Mouse (Mus musculus) brain, embryonic 14.5 days (tissue): ENCODE results near the gene Rnf141. TPM values are rescaled to one million over a fixed set of nuclear protein-coding genes. Genes with fewer than 3 reads are reported as not detected.

Experiments
- DNase-seq: peaks from one replicate; pipeline ENCODE4 v3.0.0-alpha.2; 2011; ENCODE audit warnings: low read depth
- CTCF ChIP-seq: fragments of 200-500 bp; IDR thresholded peaks from 2 replicates; pipeline ENCODE4 v1.5.1; 2012; ENCODE audit warnings: inconsistent platforms, mild to moderate bottlenecking, moderate library complexity, borderline replicate concordance; ENCODE audit not compliant: insufficient read depth, insufficient read length; ENCODE audit errors: extremely low read depth
- POLR2A ChIP-seq: fragments of 200-500 bp; IDR thresholded peaks from 2 replicates; pipeline ENCODE4 v1.6.1; 2012; ENCODE audit warnings: mild to moderate bottlenecking, inconsistent platforms, borderline replicate concordance; ENCODE audit not compliant: poor library complexity, insufficient read depth, insufficient read length, severe bottlenecking; ENCODE audit errors: extremely low read depth
- polyA plus RNA-seq: library from polyadenylated mRNA; depleted of rRNA; stranded (reverse); fragments of >200 nt; gene quantifications from 2 replicates; pipeline ENCODE4 v1.2.3, GENCODE M21; 2012

Gene Rnf141
- polyA plus RNA-seq, 1 experiment, result 39.8 TPM

DNA sequence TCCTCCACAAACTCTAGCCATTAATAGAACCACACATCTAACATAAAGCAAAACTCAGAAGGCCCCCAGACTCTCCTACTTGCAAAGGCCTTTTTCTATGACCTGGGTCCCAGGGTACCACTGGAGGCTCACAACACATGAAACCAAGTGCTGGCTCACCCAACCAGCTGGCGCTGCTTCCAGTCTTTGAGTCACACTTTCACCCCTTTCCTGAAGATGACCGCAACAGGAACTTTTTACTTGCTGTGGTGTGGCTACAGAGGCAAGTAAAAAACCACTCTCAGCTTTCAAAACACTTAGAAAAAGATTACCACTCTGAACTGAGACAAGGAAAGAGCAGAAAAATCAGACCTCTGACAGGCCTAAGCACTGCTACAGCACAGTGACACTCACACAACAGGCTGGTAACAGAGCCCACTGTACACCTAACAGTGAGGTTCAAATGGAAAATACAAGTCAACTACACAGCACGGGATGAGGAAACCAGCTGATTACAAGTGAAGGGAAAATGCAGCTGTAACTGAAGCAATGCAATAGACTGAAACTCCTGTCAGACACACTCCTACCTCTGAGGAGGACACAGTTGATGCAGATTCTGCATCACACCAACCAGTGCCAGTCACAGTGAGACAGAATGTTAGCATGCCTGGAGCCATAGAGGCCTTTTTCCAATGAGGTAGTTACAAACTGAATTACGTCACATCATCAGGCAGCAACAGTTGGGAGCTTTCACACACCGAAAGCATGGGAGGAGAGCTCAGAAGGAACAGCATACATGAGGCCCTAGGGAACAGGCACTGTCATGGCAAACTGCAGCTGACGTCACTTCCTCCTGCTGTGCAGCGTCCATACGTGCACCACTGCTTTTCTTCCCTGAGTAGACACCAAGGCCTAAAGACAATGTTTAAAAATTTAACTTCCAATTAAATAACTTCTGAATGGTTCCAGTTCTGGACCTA lies 20.0 kb downstream of the Rnf141 start:
- DNase-seq, result no peak
- no peak for TF ChIP-seq POLR2A
- TF ChIP-seq CTCF, result no peak

DNA sequence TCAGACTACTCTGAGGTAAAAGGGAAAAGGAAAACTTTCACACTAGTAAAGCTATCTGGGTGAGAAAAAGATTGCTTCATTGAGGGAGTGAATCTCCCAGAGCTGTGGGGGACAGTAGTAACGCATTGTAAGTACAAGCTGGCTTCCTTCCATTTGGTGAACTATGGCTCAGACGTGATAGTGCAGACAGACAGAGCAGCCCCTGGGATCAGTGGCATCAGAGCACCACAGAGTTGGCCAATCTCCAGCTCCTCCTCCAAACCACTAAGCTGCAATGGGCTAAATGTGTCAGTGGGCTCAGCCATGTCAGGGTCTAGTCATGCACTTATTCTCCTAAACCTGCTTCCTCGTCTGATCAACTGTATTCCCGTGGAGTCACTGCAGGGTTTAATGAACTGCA lies 20.7 kb downstream of the Rnf141 start:
- DNase-seq, result no peak
- TF ChIP-seq POLR2A, result no peak
- no peak for TF ChIP-seq CTCF

DNA sequence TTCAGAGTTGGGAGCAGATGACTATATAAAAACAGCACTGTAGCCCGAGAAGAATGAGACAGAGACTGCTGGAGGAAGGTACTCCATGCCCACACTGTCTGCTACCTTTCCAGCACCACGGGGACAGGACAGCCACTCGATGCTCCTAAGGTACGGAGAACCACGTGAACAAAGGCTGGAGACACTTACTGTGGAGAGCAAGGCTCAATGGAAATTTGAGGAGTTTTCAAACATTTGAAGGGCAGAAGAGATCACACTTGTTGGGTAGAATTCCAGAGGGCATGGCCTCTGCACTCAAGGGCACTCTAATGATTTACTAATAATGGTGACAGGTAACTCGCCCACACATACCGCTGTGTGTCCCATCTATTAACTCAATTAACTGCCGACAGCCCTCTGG lies 21.2 kb downstream of the Rnf141 start:
- DNase-seq, result no peak
- TF ChIP-seq CTCF, result no peak
- no peak for TF ChIP-seq POLR2A

DNA sequence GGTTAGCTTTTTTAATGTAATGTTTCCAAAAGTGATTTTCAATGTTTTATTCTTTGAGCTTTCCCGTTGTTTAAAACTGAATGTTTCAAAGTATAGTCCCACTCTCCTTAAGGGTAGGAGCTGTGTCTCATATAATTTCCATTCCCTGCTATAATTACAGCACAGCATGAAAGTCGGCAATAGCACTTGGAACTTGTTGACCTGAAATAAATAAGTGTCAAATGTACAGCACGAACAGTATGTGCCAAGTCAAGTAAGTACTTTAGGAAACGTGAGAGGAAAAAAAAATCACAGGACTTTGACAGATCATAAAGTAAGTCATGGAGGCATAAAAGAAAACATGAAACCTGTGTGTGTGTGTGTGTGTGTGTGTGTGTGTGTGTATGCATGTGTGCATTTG lies 22.2 kb downstream of the Rnf141 start:
- DNase-seq, result no peak
- TF ChIP-seq POLR2A, result no peak
- TF ChIP-seq CTCF, result no peak

DNA sequence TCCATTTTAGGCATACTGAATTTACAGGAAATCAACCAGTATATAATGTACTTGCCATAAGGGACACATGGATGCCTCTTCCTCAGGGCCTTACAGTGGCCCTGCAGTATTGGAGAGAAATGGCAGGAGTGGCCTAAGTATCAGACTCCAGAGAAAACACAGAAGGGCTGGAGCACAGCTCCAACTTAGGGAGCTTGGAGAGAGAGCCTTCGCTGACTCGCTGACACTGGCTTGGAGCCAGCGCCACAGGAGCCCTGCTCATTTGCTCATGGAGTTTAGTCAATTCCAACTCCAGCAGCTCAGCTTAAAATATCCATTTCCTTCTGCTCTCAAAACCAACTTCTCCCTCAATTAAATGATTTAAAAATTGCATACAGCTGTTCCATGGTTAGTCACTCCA lies 22.6 kb downstream of the Rnf141 start:
- TF ChIP-seq CTCF (no peak), POLR2A (no peak)
- peak; percentile 61 for DNase-seq

DNA sequence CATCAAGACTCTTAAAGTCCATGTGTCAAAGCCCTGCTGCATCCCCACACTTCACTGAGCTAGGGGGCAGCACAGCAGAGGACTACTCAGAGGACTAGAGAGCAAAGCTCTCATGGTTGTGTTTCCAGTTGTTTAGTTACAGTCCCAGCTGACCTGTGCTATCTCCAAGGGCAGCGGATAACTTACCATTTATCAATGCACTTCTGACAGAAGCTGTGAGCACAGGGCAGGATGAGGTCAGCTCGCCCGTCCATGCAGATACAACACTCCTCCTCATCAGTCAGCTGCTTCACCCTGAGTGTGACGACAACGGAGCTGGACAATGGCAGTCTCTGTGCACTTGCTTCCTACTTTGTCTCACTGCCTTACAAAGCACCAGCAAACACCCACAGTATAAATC lies 23.2 kb downstream of the Rnf141 start:
- TF ChIP-seq POLR2A (no peak), CTCF (no peak)
- DNase-seq, result no peak

DNA sequence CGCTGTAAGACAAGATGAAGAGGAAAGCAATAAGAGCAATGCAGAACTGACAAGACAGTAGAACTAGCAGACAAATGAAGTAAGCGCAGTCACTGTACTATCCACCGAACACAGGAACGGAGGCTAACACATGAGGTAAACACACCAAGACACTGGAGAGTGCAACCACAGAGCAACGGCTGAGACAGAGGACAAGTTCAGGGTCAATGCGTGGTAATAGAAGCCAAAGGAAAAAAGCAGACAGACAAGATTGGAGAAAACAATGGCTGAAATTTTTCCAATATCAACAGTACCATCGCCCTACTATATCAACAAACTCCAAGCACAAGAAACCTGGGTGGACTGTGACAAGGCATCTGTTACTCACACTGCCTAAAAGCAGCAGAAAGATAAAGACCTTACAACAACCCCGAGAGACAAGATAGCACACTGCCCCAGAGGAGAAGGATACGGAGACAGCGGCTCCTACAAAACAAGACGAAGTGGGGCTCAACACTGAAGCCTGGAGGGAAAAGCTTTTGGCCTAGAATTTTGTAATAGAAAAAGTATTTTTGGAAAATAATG lies 25.4 kb downstream of the Rnf141 start:
- no peak for DNase-seq
- TF ChIP-seq POLR2A (no peak), CTCF (no peak)

DNA sequence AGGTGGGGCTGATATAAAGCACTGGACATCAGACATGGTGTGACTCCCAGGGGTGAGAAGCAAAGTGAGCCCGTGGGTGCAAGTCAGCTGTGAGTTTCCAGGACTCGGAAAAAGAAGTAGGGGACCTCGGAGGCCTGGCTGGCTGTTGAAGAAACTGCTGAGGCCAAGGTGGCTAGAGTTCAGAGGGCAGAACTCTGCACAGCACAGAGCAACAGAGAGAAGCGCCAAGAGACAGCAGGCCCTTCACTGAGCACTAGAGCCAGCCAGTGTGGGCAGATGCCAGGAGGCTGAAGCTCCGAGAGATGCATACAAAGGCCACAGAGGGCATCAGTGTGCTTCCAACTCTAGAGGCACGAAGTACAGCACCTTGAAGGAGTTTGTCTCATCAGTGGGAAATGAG lies 26.1 kb downstream of the Rnf141 start:
- TF ChIP-seq CTCF, result no peak
- no peak for TF ChIP-seq POLR2A
- no peak for DNase-seq

DNA sequence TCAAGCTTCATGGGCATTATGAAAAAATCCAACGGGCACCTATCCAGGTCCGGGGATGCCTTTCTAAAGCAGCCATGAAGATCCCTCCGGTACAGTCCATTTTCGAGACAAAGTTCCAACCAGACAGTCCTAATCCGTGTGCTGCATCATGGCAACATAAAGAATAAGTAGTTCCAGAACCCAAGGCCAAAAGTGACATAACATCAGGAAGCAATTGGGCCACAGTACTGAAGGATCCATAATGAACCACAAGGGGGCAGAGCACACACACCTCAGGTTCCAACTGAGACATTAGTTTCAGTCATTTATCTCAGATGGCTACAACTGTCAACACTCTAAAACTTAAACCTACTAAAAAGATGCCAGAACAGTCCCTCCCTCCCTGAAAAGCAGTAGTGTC lies 28.2 kb downstream of the Rnf141 start:
- no peak for TF ChIP-seq POLR2A
- TF ChIP-seq CTCF, result peak; percentile 72; the same call in 1 of the 2 replicates
- DNase-seq, result peak; percentile 72

DNA sequence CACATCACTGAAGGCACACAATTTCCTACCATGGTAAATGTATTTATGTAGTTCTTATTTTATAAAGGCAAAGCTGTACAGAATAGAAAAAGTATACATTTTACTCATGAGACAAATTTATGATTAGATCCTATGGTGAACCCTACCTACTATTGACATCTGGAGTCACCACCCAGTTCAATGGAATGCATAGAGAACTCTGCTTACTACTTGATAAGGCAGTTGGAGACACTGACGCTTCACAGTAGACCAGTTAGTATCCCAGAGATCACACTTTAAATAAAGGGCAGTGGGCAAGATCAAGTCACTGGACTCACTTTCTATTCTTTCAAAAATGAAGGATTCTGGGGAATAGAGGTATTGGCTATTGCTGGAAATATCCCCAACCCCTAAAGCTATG lies 30.3 kb downstream of the Rnf141 start:
- TF ChIP-seq CTCF (no peak), POLR2A (no peak)
- no peak for DNase-seq

DNA sequence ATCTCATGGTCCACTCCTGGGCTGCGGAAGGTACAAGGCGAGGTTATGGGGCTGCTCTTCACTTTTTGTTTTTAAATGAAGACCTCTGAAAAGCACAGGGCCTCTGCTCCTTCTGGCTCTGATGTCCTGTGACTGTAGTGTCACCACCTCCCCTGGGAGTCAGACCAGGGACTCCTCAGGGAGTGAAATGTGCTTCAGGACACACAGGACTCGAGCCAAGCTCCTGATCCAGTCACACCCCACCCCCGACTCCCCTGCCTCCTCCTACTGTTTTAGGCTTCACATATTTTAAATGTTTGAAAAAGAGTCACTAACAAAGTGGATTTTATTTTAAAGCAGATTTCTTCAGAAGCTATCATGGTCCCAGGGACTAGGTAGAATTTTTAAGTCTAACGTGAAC lies 32.7 kb downstream of the Rnf141 start:
- no peak for DNase-seq
- TF ChIP-seq CTCF, result no peak
- no peak for TF ChIP-seq POLR2A

DNA sequence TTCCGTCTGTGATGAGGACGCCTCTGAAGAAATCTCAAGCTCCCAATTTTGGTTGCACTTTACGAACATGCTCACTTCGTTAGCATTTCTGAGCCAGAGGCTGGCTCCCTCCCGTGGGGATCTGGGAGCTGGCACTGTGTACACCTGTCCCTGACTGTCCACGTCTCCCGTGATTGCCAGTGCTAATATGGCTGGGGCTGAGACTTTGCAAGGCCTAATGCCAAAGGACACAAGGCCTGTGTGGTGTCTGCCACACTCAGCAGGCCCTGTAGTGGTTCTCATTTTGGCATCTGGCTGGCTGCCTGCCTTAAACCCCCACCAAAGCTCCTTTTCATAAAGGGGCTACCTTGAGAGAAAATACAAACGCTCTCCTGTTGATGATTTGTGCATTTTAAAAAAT lies 33.3 kb downstream of the Rnf141 start:
- no peak for DNase-seq
- TF ChIP-seq POLR2A (no peak), CTCF (no peak)

DNA sequence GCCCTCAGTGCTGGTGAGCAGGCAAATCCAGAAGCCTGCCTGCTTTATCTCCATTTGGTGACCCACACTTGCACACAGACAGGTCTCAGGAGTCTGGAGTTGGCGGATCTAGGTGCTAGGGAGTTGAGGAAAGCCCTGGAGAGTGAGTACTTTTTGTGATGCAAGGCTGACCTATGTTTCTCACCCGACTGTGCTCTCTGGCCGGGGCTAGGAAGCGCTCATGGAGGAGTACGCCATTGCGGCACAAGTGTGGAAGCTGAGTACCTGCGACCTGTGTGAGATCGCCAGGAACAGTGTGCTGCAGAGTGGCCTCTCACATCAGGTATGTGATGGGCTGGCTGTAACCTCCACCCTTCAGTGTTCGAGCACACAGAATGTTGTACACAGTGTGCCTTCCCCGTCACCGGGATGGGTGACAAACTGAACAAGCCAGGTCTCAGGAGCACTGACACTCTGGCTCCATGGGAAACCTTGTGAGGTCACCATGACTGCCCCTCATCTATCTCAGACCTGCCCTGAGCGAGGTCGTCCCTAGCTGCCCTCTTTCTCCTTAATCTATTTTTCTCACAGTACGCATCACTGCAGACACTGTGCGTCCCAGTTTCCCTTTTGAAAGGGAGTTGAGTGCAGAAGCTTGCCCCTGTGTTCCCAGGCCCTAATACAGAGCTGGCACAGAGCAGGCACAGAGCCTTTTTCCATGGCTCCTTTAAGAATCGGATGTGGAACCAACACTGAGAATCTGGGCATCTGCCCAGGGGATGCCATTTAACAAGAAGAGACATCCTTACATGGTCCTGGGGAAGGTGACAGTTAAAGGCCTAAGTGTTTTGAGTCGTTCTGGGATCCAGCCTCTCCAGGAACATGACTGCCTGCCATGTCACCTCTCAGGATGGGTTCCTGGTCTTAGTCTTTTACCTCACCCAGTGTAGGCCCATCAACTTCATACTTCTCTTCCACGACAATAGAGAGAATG lies 34.4 kb downstream of the Rnf141 start:
- no peak for TF ChIP-seq CTCF
- TF ChIP-seq POLR2A, result no peak
- no peak for DNase-seq

DNA sequence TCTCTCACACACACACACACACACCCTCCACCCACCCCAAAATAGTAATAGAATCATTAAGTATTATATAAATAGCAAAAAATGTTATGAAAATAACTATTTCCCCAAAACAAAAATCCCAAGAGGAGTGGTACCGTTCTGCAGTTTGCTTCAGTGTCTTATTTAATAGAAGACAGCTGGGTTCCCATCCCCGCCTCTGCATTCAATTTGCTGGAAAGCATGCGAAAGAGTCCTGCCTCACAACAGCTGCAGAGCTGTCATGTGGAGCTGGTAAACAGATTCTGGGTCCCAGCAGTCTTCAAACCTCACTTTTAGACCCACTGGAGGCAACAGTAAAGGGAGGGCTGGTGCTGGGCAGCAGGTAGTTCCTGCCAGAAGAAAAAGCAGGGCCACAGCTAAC lies 35.3 kb downstream of the Rnf141 start:
- no peak for TF ChIP-seq POLR2A
- TF ChIP-seq CTCF, result no peak
- DNase-seq, result peak; percentile 29
